Mouse (Mus musculus): ENCODE data around the gene Ell. TPM values are rescaled to one million over a fixed set of nuclear protein-coding genes. Genes with fewer than 3 reads are reported as not detected.
"Not testable (repeated sequence)": the region's sequence is repeated elsewhere in the genome, so short reads cannot be mapped to it uniquely, and the experiment has no call there.

Ell gene
- polyA plus RNA-seq, 1 experiment = 24.9 TPM

DNA sequence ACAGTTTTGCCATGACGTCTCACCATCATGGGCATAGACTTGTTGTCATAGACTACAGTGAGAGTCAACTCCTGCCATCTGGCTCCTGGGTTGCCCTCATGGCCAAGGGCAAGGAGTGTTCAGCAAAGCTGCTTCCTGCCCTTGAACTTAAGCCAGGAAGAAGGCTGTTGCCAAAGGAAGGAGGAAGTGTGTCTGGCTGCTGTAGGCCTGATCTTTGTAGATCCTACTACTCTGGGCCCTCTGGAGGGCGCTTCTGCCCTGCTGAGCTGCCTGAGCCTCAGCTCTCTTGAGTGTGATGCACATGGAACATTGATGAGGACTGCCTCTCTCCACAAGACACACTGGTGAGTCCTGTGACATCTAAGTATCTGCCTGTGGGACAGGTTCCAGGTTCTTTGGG lies 20.8 kb downstream of the Ell start:
- DNase-seq (ENCODE audit: low read depth, low spot score) = no peak
- WGBS = 20% methylated on average over 2 of the region's 2 CpGs

- DNase-seq (ENCODE audit: low read depth, low spot score) = no peak
- WGBS = 66% methylated on average over 3 of the region's 3 CpGs
Observed at GRCm38 (mm10) chr8:70560564-70560963, 21.3 kb downstream of the Ell start.

DNA sequence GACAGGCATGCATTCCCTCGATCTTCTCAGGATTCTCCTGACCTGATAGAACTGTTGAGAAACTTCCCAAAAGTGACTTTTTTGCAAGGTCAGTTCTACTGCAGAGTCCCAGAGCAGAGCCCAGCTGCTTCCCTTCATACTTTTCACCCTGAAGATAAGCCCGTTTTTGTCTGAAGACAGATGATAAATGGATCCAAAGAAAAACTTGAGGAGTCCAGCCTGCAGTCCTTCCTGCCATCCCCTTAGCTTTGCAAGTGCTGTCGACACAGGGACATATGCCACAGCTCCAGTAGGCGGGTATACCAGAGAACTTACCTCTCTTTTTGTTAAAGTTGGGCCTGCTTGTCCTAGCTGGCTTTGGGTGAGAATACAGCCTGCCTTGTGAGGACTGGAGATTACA lies 22.1 kb downstream of the Ell start:
- no peak for DNase-seq (ENCODE audit: low read depth, low spot score)
- 61% methylated on average over 4 of the region's 4 CpGs for whole genome bisulfite sequencing

DNA sequence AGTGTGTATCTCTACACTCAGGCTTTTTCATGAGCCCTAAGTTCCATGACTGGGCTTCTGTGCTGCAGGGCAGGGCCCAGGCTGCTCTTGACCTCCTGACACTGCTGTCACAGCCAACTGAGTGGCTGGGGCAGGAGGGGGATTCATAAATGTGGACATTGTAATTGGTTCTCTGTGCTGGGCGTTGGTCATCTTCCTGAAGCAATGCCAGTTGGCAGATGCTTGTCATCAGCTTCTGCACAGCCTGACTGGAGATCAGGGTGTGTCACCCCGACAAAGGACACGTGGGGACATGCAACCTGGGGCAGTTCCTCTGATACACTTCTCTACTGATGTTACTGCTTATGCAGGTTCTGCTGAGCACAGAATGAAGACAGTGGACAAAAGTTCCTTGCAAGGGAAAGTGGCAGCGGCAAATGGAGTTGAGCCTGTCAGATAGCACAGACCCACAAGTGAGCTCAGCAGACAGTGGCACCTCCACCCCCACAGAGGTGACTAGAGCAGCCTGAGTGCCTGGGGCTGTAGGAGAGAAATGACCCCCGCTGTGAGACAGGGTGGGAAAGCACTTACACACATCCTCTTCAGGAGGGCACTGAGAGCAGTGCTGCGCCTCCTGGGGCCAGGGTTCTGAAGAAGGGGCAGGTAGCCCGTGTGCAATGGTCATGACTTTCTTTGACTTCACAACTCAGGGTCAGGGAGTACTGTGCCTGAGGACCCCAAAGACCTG lies 22.7 kb downstream of the Ell start:
- WGBS = 39% methylated on average over 7 of the region's 7 CpGs
- DNase-seq (ENCODE audit: low read depth, low spot score) = no peak

GRCm38 (mm10) chr8:70562802-70563201 lies 23.5 kb downstream of the Ell start:
- WGBS = 68% methylated on average over 3 of the region's 3 CpGs
- DNase-seq (ENCODE audit: low read depth, low spot score) = no peak

DNA sequence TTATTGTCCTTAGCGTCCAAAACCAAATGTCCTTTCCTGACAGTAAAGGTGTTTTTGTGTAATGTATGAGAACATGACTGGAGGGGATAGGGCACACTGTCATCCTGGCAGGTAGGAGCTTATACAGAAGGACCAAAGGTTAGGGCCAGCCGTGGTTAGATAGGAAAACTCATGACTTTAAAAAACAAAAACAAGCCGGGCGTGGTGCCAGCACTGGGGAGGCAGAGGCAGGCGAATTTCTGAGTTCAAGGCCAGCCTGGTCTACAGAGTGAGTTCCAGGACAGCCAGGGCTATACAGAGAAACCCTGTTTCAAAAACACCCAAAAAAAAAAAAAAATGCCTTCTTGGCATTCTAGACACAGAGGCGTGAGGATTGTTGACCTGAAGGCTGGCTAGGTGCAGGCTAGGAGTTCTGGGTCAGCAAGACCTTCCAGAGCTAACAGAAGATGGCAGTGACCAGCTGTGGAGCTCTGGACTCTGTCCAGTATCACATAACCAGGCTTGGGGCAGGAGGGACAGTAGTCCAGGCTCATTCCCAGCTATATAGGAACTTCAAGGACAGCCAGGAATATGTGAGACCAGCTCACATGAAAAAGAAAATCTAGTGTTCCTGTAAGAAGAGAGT lies 24.6 kb downstream of the Ell start:
- 71% methylated on average over 6 of the region's 6 CpGs for WGBS
- no peak for DNase-seq (ENCODE audit: low read depth, low spot score)

GRCm38 (mm10) chr8:70564696-70565235 lies 25.5 kb downstream of the Ell start:
- no peak for DNase-seq (ENCODE audit: low read depth, low spot score)
- 48% methylated on average over 3 of the region's 3 CpGs for WGBS

DNA sequence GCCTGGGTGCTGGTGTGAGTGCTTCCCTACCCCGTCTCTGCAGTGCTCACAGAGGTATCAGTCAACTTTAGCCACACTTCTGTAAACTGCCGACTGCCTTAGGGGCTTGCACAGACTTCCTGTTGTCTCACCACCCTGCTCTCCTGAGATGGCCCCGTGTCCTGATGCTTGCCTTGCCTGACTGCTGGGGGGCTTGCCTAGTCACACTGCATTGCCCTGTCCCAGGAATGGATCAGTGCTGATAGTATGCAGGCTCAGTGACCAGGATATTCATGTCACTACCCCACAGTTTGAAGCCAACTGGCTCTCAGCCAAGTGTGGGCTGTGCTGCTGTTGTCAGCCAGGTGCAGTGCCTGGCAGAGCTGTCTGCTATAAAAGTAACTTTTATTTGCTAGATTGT lies 26.3 kb downstream of the Ell start:
- DNase-seq (ENCODE audit: low read depth, low spot score) = peak; percentile 85
- 12% methylated on average over 3 of the region's 3 CpGs for WGBS

- no peak for DNase-seq (ENCODE audit: low read depth, low spot score)
Observed at GRCm38 (mm10) chr8:70570360-70570759, 31.1 kb downstream of the Ell start.

DNA sequence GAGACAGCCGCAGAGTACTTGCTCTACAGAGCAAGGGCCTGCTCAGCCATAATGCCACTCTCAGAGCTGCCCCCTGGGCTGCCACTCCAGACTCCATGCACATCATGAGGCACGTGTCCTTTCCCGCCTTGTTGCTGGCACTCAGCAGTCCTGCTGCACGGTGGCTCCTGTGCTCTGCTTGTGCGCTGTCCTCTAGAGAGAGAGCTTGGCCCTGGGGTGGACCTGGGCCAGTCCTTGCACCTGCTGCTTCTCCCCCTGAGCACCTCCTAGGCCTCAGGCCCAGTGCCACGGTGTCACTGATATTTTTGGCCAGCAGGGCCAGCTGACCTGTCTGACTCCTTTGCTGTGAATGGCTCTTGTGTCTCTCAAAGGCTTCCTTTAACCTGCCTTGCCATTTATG lies 31.7 kb downstream of the Ell start:
- no peak for DNase-seq (ENCODE audit: low read depth, low spot score)
- 73% methylated on average over 6 of the region's 6 CpGs for WGBS

DNA sequence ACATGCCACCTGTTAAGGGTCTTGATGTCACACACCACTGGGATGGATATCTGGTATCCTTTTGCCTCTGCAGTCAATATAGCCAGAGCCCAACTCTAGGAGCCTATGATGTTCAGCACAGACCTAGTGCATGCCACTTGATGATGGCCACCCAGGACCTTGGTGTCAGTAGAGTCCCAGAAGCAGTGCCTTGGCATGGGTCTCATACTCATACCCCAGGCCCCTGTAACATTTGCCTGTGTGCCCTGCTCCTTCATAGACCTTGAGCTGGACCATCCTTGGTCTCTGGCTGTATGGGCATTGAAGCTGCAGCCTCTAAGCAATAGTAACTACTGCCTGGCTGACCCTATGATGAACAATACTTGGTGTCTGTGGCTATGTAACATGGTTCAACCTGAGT lies 35.0 kb downstream of the Ell start:
- DNase-seq (ENCODE audit: low read depth, low spot score) = no peak

DNA sequence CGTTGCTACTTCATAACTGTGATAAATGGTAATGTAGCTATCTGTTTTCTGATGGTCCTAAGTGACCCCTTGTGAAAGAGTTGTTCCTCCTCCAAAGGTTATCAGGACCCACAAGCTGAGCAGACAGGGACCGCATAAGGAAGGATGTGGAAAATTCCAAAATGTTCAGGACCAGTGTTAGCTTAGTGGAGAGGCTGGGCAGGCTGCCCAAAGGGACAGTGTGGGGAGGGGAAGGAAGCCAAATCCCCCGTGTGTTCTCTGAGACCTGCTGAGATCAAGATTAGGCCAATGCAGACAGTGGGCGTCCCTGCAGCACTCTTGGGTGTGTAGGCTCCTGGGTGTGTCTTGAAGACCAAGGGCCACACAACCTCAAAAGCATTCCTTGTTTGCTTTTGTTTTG lies 35.7 kb downstream of the Ell start:
- DNase-seq (ENCODE audit: low read depth, low spot score) = no peak
- WGBS = 34% methylated on average over 4 of the region's 4 CpGs

DNA sequence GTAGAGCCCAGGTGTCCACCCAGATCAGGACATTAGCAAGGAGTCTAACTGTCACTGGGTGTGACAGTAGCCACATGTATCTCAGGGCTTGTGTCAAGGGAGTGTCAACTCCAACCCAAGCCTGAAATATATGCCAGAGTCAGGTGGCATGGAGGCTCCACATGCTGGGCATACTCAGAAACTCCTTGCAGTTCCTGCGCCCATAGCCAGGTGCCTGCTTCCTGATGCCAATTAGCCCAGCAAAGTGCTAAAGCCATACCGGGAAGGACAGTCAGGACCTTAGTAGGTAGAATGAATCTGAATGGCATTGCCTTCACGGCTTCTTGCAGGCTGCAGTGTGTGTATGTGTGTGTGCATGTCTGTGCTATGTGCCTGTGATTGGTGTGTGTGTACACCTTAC lies 38.0 kb downstream of the Ell start:
- DNase-seq (ENCODE audit: low read depth, low spot score) = no peak
- 89% methylated on average over 3 of the region's 3 CpGs for WGBS

DNA sequence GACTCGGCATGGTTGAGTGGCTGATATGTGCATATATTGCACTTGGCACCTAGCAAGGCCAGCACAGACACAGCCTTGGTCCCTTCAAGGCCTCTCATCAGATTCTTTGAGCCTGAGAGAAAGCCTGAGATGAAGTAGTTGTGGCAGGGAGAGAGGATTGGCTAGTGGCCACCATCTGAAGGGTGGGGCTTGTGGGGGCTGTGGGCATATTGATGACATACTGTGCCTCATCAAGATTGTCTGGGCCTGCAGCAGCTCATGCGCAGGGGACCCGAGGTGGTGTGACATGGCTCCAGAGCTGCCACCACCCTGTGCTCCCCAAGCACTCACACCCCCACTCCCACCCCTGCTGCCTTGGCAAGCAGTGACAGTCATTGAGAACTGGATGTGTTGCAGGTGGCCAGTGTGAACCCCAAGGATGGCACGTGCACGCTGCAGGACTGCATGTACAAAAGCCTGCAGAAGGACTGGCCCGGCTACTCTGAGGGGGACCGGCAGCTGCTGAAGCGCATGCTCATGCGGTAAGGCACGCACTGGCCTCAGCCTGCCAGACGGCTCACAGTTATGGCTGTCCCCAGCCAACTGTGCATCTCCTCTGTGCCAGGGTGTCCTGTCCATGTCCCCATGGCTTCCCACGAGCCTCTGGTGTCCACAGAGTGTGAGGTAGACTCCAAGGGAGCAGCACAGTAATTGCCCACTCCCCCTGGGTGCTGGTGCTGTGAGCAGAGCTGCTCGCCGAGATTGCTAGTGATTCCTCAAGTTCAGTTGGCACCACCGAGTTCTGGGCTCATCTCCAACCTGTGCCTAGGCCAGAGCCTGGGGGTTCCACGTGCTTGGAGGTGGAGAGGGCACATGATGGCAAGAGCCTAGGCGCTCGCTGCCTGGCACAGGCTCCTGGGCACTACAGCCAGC lies 44.5 kb downstream of the Ell start:
- WGBS = 92% methylated on average over 18 of the region's 18 CpGs
- DNase-seq (ENCODE audit: low read depth, low spot score) = no peak

DNA sequence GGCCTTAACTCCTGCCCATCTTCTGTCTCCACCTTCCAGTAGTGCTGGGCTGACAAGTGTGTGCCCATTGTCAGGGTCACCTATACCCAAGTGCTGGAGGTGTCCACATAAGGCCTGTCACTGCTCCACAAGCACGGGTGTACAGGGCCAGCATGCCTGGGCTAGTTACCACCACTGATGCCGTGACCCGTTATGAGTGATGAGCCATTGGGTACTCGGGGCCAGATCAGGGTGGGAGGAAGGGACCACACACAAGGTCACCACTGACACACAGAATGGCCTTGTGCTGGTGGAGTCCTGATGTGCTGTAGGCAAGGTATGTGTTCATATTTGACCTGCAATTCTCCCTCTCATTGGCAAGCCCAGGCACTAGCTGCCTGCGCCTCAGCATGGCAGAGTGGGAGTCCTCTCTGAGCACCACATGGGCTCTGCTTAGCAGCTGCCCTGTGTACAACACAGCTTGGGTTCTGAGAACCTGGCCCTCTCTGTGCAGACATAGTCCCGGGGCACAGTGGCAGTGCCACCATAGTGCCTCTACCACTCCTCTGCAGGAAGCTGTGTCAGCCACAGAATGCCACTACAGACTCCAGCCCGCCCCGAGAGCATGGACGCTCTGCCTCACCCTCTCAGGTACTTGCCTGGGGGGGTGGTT lies 45.5 kb downstream of the Ell start:
- DNase-seq (ENCODE audit: low read depth, low spot score) = no peak
- WGBS = 88% methylated on average over 9 of the region's 9 CpGs

DNA sequence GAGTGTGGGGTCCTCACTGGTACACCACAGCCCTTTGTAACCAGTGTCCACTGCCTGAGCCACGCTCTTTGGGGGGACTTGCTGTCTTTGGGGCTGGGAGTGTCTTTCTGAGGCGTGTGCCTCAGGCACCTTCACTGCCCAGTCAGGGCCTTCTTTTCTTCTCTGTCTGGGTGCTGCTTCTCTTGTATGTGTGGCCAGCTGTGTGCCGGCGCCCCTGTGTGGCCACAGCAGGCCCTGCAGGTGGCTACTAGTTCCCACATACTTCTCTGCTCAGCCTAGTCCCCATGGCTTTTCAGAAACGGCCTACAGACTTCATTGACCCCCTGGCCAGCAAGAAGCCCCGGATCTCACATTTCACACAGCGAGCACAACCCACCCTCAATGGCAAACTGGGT lies 46.0 kb downstream of the Ell start:
- no peak for DNase-seq (ENCODE audit: low read depth, low spot score)
- WGBS = 35% methylated on average over 7 of the region's 7 CpGs

DNA sequence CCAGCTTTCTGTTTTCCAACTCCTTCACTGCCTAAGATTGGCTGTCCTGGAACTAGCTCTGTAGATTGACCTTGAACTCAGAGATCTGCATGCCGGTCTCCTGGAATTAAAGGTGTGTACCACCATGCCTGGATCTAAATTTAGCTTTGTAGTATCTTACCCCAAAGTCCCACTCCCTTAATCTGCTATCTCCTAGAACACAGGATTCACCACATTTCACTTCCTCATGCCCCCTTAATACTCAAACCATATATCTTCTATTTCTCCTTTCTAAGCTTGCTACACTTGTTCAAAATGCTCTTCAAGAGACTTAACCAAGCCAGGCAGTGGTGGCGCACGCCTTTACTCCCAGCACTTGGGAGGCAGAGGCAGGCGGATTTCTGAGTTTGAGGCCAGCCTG lies 48.7 kb downstream of the Ell start:
- DNase-seq (ENCODE audit: low read depth, low spot score) = not testable (repeated sequence)
- WGBS = 89% methylated on average over 4 of the region's 4 CpGs

DNA sequence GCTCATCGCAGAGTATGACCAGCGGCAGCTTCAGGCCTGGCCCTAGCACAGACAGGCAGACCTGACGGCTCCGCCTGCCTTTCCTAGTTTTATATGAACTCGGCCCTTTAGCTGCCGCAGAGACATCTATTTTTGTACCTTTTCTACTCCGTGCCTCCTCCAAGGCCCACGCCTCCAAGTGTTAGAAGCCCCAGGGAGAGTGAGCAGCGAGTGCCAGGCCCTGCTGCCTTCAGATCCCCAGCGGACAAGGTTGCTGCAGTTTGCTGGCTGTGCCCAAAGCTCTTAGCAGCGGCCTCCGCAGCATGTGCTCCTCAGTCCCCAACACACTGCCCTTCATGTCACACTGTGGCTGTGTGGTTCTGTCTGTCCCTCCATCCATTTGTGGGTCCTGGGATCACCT lies 52.3 kb downstream of the Ell start:
- DNase-seq (ENCODE audit: low read depth, low spot score) = no peak
- WGBS = 81% methylated on average over 12 of the region's 12 CpGs

- 47% methylated on average over 8 of the region's 8 CpGs for WGBS
- no peak for DNase-seq (ENCODE audit: low read depth, low spot score)
Observed at GRCm38 (mm10) chr8:70593173-70593572, 53.9 kb downstream of the Ell start.
